Mouse (Mus musculus): Measurements from ENCODE around the gene Sox5.

DNA sequence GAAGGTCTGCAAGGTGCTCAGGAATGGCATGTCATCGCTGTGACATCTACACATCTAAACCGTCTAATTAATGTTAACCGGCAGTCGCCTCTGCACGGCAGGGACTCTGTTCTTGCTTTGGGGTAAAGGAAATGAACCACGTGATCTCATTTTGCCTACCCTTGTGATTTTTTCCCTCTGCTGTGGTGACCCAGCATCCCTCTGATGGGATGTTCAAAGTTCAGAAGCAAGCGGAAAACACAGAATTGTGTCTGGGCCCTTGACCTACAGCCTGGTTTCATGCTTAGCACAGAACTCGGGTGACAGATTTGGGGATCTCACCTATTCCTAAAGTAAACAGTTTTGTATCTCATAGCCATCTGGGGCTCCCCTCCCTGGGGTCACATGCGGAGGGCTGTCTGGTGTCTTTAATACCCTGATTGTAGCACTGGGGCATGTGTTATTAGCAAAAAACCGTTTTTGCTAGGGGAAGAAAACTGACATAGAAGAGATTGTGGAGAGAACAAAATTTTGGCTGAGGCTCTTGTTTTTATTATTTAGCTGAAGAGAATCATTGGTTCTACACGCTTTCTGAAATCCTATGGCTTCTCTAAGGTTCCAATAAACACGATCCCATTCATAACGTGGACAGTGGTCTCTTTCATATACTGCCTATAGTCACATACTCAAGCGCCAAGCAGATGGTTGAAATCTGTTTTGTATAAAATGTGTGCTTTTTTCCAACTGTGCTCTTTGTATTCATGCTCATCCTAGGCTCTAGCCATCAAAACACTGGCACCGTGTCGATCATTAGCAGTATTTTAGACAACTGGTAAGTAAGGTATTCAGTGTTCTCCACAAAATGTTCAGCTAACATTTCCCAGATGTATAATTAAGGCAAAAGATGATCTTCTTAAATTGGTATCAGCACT, 584.3 kb downstream of the Sox5 start:
- TF ChIP-seq POLR2A (IDR thresholded peaks at IDR 0.05; ENCODE audit: extremely low read depth, insufficient read depth, low read length), result no peak
- no peak for TF ChIP-seq CTCF (IDR thresholded peaks at IDR 0.05; ENCODE audit: extremely low read depth, insufficient read depth, low read length)

Measured in cortical plate, adult 2 months (tissue).